Mouse (Mus musculus) limb, embryonic 13.5 days (tissue): ENCODE data around the gene E2f1. TPM values are rescaled to one million over a fixed set of nuclear protein-coding genes. Genes with fewer than 3 reads are reported as not detected.

Source experiments
- ATAC-seq: fragments of 200-750 bp; cut with Nextera tagmentation; 2 replicates; pipeline ENCODE4 v1.8.0; 2017; ENCODE audit warnings: low read depth, moderate number of reproducible peaks, moderate TSS enrichment; ENCODE audit not compliant: low FRiP score
- H3K27ac ChIP-seq: fragments of 300-500 bp; sonication (generic); 2 replicates; pipeline ENCODE4 v1.5.1; 2015; ENCODE audit warnings: inconsistent platforms, mild to moderate bottlenecking, moderate library complexity
- H3K27me3 ChIP-seq: fragments of 300-500 bp; sonication (generic); 2 replicates; pipeline ENCODE4 v1.6.1; 2015; ENCODE audit warnings: mild to moderate bottlenecking, inconsistent platforms
- H3K36me3 ChIP-seq: fragments of 300-500 bp; sonication (generic); 2 replicates; pipeline ENCODE4 v1.6.1; 2015; ENCODE audit warnings: inconsistent platforms, mild to moderate bottlenecking, moderate library complexity
- H3K4me1 ChIP-seq: fragments of 300-500 bp; sonication (generic); 2 replicates; pipeline ENCODE4 v1.6.1; 2015; ENCODE audit warnings: inconsistent platforms
- H3K4me2 ChIP-seq: fragments of 300-500 bp; sonication (generic); replicated peaks from 2 replicates; pipeline ENCODE4 v1.6.1; 2015; ENCODE audit warnings: inconsistent platforms, mild to moderate bottlenecking, moderate library complexity
- H3K4me3 ChIP-seq: fragments of 300-500 bp; sonication (generic); 2 replicates; pipeline ENCODE4 v1.5.1; 2015; ENCODE audit warnings: moderate library complexity, mild to moderate bottlenecking, inconsistent platforms
- H3K9ac ChIP-seq: fragments of 300-500 bp; sonication (generic); 2 replicates; pipeline ENCODE4 v1.6.1; 2015; ENCODE audit warnings: mild to moderate bottlenecking, inconsistent platforms
- H3K9me3 ChIP-seq: fragments of 300-500 bp; sonication (generic); 2 replicates; pipeline ENCODE4 v1.6.1; 2016; ENCODE audit warnings: inconsistent platforms
- WGBS: fragments of 180-500 bp; shearing (Covaris S2); methylation state at CpG from one replicate; pipeline ENCODE4 v1.1.7; 2015; 5-methylcytosine and 5-hydroxymethylcytosine counted together
- polyA plus RNA-seq: library from polyadenylated mRNA; unstranded; fragments of >200 nt; fragmentation: Nextera tagmentation; extraction: Ambion mirVana; gene quantifications from 2 replicates; pipeline ENCODE4 v1.2.1, GENCODE M21; 2015

The E2f1 gene
- 20.1 and 20.8 TPM in 2 replicates for polyA plus RNA-seq

DNA sequence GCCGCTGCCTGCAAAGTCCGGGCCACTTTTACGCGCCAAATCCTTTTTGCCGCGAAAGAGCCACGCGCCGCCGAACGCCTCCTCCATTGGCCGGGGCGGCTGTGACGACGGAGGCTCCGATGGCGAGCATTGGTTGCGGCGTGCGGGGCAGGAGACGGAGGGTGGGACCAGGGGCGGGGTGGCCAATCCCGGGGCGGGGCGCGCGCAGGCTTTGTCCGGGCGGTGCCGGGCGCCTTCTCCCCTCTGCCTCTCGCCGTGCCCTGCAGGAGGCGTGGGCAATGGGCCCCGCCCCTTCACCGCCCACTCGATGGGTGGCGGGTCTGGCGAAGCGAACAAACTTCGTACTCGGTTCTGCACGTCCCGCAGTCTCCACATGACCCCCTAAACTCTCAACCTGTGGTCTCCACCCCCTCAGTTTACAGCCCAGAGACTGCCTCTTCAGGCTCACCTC lies at the start of gene E2f1:
Gene E2f1, minus strand, starts transcription at position 57 of the 451 bp plus-strand sequence.
- WGBS, result 0% methylated on average over 43 of the region's 44 CpGs
- H3K9ac ChIP-seq, result peak within 1 kb of the TSS; percentile 84
- H3K9me3 ChIP-seq, result no peaks in the 10 kb centered on the region
- ATAC-seq, result peak; percentile 97
- peak within 1 kb of the TSS; percentile 79 for H3K4me3 ChIP-seq
- H3K27ac ChIP-seq, result peak within 1 kb of the TSS; percentile 85
- H3K36me3 ChIP-seq, result no peaks in the 10 kb centered on the region
- peaks cover 61% of the 10 kb centered on the region for H3K4me1 ChIP-seq
- H3K4me2 ChIP-seq, result peak within 1 kb of the TSS; percentile 87
- no peaks in the 10 kb centered on the region for H3K27me3 ChIP-seq

DNA sequence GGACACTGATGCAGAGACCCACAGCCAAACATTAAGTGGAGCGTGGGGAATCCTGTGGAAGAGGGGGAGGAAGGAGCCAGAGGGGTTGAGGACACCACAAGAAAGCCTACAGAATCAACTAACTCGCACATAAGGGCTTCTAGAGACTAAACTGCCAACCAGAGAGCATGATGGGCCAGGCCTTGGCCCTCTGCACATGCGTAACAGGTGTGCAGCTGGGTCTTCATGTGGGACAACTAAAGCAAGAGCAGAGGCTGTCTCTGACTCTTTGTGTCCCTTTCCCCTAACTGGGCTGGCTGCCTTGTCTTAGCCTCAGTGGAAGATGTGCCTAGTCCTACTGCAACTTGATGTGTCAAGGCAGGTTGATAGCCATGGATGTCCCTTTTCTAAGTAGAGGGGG lies 47.4 kb upstream of the E2f1 start:
- H3K4me2 ChIP-seq, result no peak overlapping the region
- WGBS, result 89% methylated on average over 3 of the region's 3 CpGs
- no peaks in the 10 kb centered on the region for H3K27me3 ChIP-seq
- H3K36me3 ChIP-seq, result no peaks in the 10 kb centered on the region
- no peak overlapping the region for H3K4me3 ChIP-seq
- peaks cover 12% of the 10 kb centered on the region for H3K4me1 ChIP-seq
- H3K27ac ChIP-seq, result no peak overlapping the region
- no peak for ATAC-seq
- H3K9me3 ChIP-seq, result no peaks in the 10 kb centered on the region
- no peak overlapping the region for H3K9ac ChIP-seq

DNA sequence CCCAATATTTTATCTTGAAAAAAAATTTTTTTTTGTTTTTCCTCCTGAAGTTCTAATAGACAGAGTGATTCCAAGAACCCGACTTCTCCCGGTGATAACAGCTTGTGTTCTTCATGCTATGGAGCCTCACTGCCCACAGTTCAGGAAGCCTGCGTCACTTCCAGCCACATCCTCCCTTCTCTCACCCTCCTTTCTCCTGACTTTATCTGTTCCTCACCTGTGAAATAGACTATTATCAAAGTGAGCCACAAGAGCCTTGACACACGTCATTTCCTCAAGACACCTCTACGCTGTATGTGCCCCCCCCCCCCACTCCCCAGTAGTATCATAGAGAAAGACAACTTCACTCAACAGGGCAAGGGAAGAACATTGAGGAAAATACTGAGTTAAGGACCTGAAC lies 46.0 kb upstream of the E2f1 start:
- no peak overlapping the region for H3K4me3 ChIP-seq
- no peak overlapping the region for H3K4me2 ChIP-seq
- H3K36me3 ChIP-seq, result no peaks in the 10 kb centered on the region
- H3K9ac ChIP-seq, result no peak overlapping the region
- no peaks in the 10 kb centered on the region for H3K9me3 ChIP-seq
- H3K27ac ChIP-seq, result no peak overlapping the region
- H3K27me3 ChIP-seq, result no peaks in the 10 kb centered on the region
- peaks cover 12% of the 10 kb centered on the region for H3K4me1 ChIP-seq
- 91% methylated on average over 5 of the region's 5 CpGs for WGBS
- ATAC-seq, result no peak

DNA sequence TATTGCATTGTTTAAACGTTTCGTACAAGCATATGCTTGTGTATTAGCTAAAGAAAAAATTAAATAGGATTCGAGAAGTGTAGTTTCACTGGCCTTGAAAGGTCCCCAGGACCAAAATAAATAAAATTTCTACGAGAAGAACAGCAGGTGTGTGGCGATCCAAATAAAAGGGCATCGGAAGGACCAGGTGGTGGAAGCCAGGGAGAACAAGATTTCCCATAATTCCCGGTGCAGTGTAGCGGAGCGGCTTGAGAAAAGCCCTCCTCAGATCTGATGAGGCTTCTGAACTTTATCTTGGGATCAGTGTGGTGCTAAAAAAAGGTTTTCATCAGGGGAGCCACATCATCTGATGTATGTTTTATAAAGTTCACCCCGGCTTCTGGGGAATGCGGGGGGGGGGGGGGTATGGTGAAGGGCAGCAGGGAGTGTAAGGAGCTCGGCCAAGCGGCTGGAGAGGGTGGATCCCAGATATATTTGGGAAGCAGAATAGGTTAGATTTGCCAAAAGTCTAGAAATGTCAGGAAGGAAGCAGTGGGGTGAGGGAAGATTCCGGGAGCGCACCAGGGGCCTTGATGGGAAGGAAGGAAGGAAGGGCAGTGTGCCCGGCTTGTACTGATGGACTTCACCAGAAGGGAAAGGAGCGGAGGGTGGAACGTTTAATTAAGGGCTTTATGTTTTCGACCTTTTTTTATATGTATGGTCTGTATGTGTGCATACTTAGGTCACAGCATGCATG lies 45.3 kb upstream of the E2f1 start:
- Histone ChIP-seq H3K27me3 (no peaks in the 10 kb centered on the region), H3K4me3 (no peak overlapping the region), H3K9ac (no peak overlapping the region), H3K27ac (no peak overlapping the region), H3K9me3 (no peaks in the 10 kb centered on the region), H3K36me3 (no peaks in the 10 kb centered on the region), H3K4me1 (peaks cover 12% of the 10 kb centered on the region), H3K4me2 (0 out of 2 replicates have a peak overlapping the region, but pooled peaks have one; percentile 14)
- 66% methylated on average over 19 of the region's 19 CpGs for WGBS
- no peak for ATAC-seq

DNA sequence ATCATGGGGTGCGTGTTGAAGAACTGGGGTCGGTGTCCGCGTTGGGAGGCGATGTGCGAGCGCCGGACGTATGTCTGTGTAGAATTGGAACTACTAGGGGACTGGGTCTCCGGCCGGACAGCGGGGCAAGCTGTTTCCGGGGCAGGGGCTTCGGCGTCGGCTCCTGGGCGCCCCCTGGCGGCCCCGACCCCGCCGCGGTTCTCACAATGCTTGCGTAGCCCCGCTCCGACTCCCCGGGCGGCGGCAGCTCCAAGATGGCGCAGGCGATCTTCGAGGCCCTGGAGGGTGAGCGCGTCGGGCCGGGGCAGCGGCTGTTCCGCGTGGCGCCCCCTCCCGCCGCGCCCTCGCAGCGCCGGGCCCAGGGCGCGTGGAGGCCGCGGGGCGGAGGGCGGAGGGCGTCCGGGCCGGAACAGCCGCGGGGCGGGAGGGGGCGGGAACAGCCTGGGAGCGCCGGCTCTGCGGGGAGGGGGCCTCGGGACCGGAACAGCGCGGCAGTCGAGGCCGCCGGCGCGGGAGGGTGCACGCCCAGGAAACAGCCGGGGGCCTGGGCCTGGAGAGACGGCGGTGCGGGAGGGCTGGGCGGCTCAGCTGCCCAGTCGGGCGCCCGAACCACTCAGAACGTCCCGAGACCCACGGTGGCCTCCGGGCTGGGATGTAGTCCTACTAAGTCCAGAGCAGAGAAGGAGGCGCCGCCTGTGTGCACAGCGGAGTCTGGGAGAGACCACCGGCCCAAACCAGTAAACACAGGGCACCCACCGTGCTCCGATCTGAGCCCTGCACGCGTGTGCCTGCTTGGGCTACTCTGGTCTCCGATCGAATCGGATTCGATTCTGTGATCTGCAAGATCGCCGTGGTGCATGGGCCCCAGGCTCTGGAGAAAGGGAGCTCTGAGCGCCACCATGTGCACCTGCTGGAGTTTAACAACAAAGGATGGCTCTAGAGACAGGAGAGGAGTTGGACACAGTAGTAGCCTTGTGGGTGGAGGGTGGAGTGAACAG lies 43.7 kb upstream of the E2f1 start, which contains the start of the genes Zfp341 and 4930519P11Rik:
Gene Zfp341, plus strand, starts transcription at position 180 of the 998 bp plus-strand sequence.
Gene 4930519P11Rik, minus strand, starts transcription at position 320 of the 998 bp plus-strand sequence.
- Histone ChIP-seq H3K36me3 (no peaks in the 10 kb centered on the region), H3K9me3 (no peaks in the 10 kb centered on the region), H3K27me3 (0 out of 2 replicates have a peak, but pooled peaks cover 2% of the 10 kb centered on the region), H3K27ac (peak within 1 kb of the TSS; percentile 95), H3K4me3 (peak within 1 kb of the TSS; percentile 59), H3K9ac (peak within 1 kb of the TSS; percentile 80), H3K4me1 (peaks cover 12% of the 10 kb centered on the region), H3K4me2 (peak within 1 kb of the TSS; percentile 67)
- under 1% methylated on average over 77 of the region's 98 CpGs for WGBS
- peak; percentile 95 for ATAC-seq

DNA sequence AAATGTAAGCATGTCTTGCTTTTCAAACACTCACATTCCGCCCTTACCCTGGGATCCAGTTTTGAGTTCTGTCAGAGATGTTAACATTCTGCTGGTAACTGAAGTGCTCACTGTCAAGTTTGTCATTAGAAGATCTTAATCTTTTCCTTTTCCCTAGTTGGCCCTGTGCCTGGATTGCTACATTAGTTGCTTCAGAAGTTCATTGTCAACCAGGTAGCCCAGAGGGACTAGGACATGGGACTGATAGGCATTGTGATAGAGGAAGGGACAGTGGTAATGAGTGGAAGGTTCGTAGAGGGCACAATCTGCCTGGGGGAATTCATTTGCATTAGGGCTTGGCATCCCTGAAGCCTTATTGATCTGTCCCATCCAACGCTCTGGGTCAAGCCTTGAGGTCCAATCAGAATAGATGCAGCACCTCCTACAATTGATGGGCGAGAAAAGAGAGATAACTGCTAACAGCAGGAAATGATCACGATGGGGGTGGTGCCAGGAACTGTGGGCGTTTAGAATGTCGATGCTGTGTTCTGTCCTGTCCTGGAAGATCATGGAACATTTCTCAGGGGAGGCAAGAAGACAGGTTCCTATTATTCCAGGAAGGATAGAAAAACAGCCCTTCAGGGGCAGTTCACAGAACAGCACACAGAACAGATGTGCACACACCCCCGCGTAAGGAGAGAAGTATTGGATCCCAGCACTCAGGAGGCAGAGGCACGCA lies 39.5 kb upstream of the E2f1 start:
- H3K9me3 ChIP-seq, result no peaks in the 10 kb centered on the region
- no peaks in the 10 kb centered on the region for H3K36me3 ChIP-seq
- H3K4me3 ChIP-seq, result no peak overlapping the region
- 0 out of 2 replicates have a peak, but pooled peaks cover 6% of the 10 kb centered on the region for H3K27me3 ChIP-seq
- H3K9ac ChIP-seq, result no peak overlapping the region
- H3K4me1 ChIP-seq, result peaks cover 12% of the 10 kb centered on the region
- H3K4me2 ChIP-seq, result no peak overlapping the region
- H3K27ac ChIP-seq, result no peak overlapping the region
- WGBS, result 62% methylated on average over 10 of the region's 10 CpGs
- ATAC-seq, result no peak

DNA sequence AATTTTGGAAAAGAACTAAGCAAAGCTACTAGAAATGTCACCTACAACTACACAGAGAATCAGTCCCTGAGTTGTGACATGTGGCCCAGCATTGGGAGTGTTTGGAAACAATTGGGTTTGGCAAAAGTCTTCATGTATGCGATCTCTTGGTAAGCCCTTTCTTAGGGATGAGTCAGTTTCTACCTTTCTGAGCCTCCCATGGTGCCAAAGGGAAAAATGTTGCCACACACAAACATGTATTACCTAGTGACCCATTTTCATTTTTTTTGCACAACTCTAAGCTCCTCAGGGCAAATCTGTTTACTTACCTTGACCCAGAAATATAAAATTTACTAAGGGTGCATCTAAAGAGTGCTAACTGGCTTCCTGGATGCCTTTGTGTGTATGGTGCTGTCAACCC lies 37.3 kb upstream of the E2f1 start:
- Histone ChIP-seq H3K4me1 (peaks cover 12% of the 10 kb centered on the region), H3K4me2 (no peak overlapping the region), H3K9me3 (no peaks in the 10 kb centered on the region), H3K27ac (no peak overlapping the region), H3K4me3 (no peak overlapping the region), H3K36me3 (no peaks in the 10 kb centered on the region), H3K9ac (no peak overlapping the region), H3K27me3 (0 out of 2 replicates have a peak, but pooled peaks cover 6% of the 10 kb centered on the region)
- no peak for ATAC-seq
- WGBS, result 88% methylated on average over 1 of the region's 1 CpGs

DNA sequence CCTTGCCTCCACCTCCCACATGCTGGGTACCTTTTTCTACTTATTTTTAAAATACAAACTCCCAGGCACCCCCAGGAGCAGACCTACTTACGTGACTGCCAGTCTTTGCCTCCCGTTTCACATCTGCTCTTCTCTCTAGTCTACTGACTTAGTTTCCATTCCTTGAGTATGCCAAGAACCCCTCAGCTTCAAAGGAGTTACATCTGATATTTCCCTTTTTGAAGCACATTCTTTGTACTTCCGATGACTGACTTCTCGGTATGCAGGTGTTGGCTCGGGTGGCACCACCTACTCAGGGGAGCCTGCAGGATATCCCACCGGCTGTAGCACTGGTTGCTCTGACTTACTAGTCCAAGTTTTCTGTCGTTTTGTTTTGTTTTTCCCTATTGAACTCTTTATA lies 34.5 kb upstream of the E2f1 start:
- 33% methylated on average over 7 of the region's 7 CpGs for WGBS
- H3K36me3 ChIP-seq, result no peaks in the 10 kb centered on the region
- peak overlapping the region; percentile 81 for H3K4me3 ChIP-seq
- H3K27me3 ChIP-seq, result 0 out of 2 replicates have a peak, but pooled peaks cover 6% of the 10 kb centered on the region
- H3K4me2 ChIP-seq, result peak overlapping the region; percentile 84
- H3K4me1 ChIP-seq, result peaks cover 12% of the 10 kb centered on the region
- no peak overlapping the region for H3K27ac ChIP-seq
- ATAC-seq, result no peak
- no peaks in the 10 kb centered on the region for H3K9me3 ChIP-seq
- H3K9ac ChIP-seq, result 0 out of 2 replicates have a peak overlapping the region, but pooled peaks have one; percentile 31

DNA sequence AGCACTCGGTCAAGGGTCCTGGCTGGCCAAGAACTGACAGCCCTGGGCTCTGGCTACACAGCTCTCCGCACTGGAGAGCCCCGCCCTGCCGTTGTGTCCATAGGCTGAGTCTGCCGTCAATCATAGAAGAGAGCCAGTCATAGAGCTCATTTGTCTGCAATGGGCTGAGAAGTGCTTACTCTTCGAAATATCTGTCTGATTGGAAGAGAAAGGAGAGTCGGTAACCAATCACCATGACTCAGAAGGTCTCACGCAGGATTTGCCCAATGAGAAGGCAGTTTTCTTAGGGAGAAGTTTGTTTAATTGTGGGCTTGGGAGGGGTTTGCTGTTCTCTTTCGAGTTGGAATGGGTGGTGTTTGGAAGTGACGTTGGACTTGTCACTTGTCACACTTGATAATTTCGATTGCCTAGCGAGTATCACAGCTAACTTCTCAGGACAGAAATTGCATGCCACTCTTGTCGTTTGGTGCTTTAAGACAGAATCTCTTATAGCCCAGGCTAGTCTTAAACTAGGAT lies 34.0 kb upstream of the E2f1 start, which contains the start of gene Pxmp4:
Gene Pxmp4, minus strand, starts transcription at position 71 of the 516 bp plus-strand sequence.
- Histone ChIP-seq H3K9me3 (no peaks in the 10 kb centered on the region), H3K4me3 (peak within 1 kb of the TSS; percentile 81), H3K27me3 (0 out of 2 replicates have a peak, but pooled peaks cover 4% of the 10 kb centered on the region), H3K9ac (peak within 1 kb of the TSS; percentile 85), H3K4me1 (peaks cover 12% of the 10 kb centered on the region), H3K4me2 (peak within 1 kb of the TSS; percentile 84), H3K36me3 (no peaks in the 10 kb centered on the region), H3K27ac (no peak within 1 kb of the TSS)
- WGBS, result under 1% methylated on average over 13 of the region's 13 CpGs
- ATAC-seq, result peak; percentile 100

DNA sequence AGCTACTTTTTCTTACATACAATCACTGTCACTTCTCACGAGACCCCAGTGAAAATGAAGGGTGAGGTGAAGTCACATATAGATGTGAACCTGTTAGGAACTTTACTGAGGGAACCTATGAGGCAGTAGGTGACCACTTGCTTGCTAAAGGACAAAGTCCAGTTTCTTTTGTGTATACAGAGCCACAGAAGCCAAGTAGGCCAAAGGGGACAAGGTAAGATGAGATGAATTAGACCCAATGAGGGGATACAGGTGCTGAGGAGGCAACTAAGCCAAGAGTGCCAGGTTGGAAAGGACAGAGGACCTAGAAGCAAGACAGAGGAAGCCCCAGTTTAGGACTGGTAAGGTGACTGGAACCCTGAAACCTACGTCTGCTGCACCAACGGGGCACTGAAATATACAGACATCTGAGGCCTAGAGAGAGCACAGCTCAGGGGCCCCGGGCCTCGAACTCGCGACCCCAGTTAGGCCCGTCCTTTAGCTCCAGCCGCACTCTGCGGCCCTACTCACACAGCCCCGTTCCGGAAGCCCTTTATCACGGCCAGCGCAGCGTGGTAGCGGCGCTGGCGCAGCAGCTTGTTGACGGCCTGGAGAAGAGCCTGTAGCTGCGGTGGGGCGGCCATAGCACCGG lies 33.4 kb upstream of the E2f1 start:
- no peak; the same call in 1 of the 2 replicates for ATAC-seq
- Histone ChIP-seq H3K4me1 (peaks cover 12% of the 10 kb centered on the region), H3K36me3 (no peaks in the 10 kb centered on the region), H3K27me3 (0 out of 2 replicates have a peak, but pooled peaks cover 4% of the 10 kb centered on the region), H3K9ac (peak overlapping the region; percentile 85), H3K9me3 (no peaks in the 10 kb centered on the region), H3K4me2 (peak overlapping the region; percentile 84), H3K27ac (no peak overlapping the region), H3K4me3 (peak overlapping the region; percentile 81)
- WGBS, result 18% methylated on average over 22 of the region's 22 CpGs
